ENCODE assay signal across 21 mouse cellular contexts in the genomic region with DNA sequence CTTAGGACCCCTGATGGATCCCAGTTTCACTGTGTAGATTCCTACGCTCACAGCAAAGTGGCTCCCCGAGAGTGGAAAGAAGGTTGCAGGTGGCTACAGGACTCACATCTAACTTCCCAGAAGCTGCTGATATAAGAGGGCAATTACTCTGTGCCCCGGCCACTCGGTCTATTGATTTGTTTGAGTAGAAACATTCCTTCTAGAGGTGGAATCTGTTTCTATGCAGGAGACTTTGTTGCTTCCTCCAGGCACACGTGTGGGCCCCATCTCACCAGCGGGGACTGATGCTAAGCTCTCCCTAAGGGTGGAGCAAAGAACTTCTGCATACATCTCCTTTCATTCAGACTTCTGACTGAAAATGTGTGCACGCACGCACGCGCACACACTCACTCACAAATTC. TPM values are rescaled to one million over a fixed set of nuclear protein-coding genes. Genes with fewer than 3 reads are reported as not detected.
"Had no signal": no experiment of that assay in that cellular context is flagged by ENCODE, and none has a peak within 500 bp of the region (broad histone marks: within the 10 kb centered on the region; RNA-seq: fewer than 3 reads in every experiment).

No protein-coding gene starts in this region.

- H3K4me3 ChIP-seq: kidney, embryonic 15.5 days; layer of hippocampus, adult 2 months; limb, embryonic 10.5 days; limb, embryonic 13.5 days; liver, embryonic 12.5 days; liver, embryonic 15.5 days; lung, embryonic 15.5 days; megakaryocyte, embryonic 14.5 days had no signal

- ATAC-seq: liver, embryonic 12.5 days had no signal

- H3K9ac ChIP-seq: kidney, embryonic 15.5 days; limb, embryonic 13.5 days; liver, embryonic 12.5 days; liver, embryonic 15.5 days; lung, embryonic 15.5 days had no signal

- H3K27ac ChIP-seq: kidney, embryonic 15.5 days; layer of hippocampus, adult 2 months; limb, embryonic 10.5 days; limb, embryonic 13.5 days; liver, embryonic 12.5 days; liver, embryonic 15.5 days; lung, embryonic 15.5 days had no signal

- H3K36me3 ChIP-seq: kidney, embryonic 15.5 days; limb, embryonic 10.5 days; limb, embryonic 13.5 days; liver, embryonic 12.5 days; liver, embryonic 15.5 days; lung, embryonic 15.5 days had no signal

- H3K9me3 ChIP-seq: kidney, embryonic 15.5 days; limb, embryonic 10.5 days; limb, embryonic 13.5 days; liver, embryonic 12.5 days; liver, embryonic 15.5 days; lung, embryonic 15.5 days had no signal

- H3K27me3 ChIP-seq: kidney, embryonic 15.5 days; limb, embryonic 13.5 days; liver, embryonic 12.5 days; liver, embryonic 15.5 days; lung, embryonic 15.5 days had no signal

- DNase-seq: kidney, adult 11 months; kidney, adult 8-10 months; kidney, postnatal 10 days; layer of hippocampus, adult 9-11 months; liver; lung, adult 18-20 months; lung, postnatal 10 days; lung, postnatal 36 days; midbrain, embryonic 14.5 days; thymus, postnatal 36 days had no signal

- H3K4me1 ChIP-seq: limb, embryonic 13.5 days; lung, embryonic 15.5 days; megakaryocyte, embryonic 14.5 days had no signal

- H3K4me2 ChIP-seq: kidney, embryonic 15.5 days; limb, embryonic 13.5 days; liver, embryonic 12.5 days; liver, embryonic 15.5 days; lung, embryonic 15.5 days; midbrain, embryonic 11.5 days had no signal

RNA-seq across cellular contexts. Expression of gene Krt12, which starts 17.4 kb away (rescaled TPM):
- polyA plus RNA-seq: kidney, embryonic 15.5 days; limb, embryonic 10.5 days; limb, embryonic 13.5 days; liver, embryonic 15.5 days; midbrain, embryonic 11.5 days; midbrain, embryonic 14.5 days; neural tube, embryonic 11.5 days; neural tube, embryonic 14.5 days had no signal

RNA-seq across cellular contexts. Expression of gene Krt23, which starts 53.5 kb away (rescaled TPM):
- polyA plus RNA-seq: midbrain, embryonic 11.5 days; neural tube, embryonic 11.5 days; neural tube, embryonic 14.5 days had no signal
